Mouse (Mus musculus) liver, adult 2 months (tissue): ENCODE data around the gene Zdhhc8.
A peak's percentile ranks its signal among the peaks of the same experiment; 100 is the strongest.

Experiments used
- CTCF ChIP-seq: fragments of 200-500 bp; IDR thresholded peaks from 2 replicates; pipeline ENCODE4 v1.5.1; 2011; ENCODE audit warnings: low read depth, low read length, control low read depth
- POLR2A ChIP-seq: fragments of 200-500 bp; IDR thresholded peaks from 2 replicates; pipeline ENCODE4 v1.6.1; 2011; ENCODE audit warnings: low read length, control low read depth; ENCODE audit not compliant: insufficient read depth; ENCODE audit errors: extremely low read depth

GRCm38 (mm10) chr16:18211417-18212171 is 23.3 kb downstream of the Zdhhc8 start:
- TF ChIP-seq CTCF (peak; percentile 98), POLR2A (no peak)
